Mouse (Mus musculus) lung, adult 2 months (tissue): ENCODE data around the gene Clstn2. TPM values are rescaled to one million over a fixed set of nuclear protein-coding genes. Genes with fewer than 3 reads are reported as not detected.

ENCODE experiments used
- DNase-seq: peaks from one replicate; pipeline ENCODE4 v3.0.0; 2022
- H3K4me1 ChIP-seq: fragments of 200-500 bp; 2 replicates; pipeline ENCODE4 v1.6.1; 2011; ENCODE audit warnings: low read length; ENCODE audit not compliant: control insufficient read depth, insufficient read depth
- H3K4me3 ChIP-seq: fragments of 200-500 bp; replicated peaks from 2 replicates; pipeline ENCODE3; 2011; ENCODE audit warnings: low read depth, mild to moderate bottlenecking, control low read depth, low read length; ENCODE audit errors: extremely low read depth
- CTCF ChIP-seq: fragments of 200-500 bp; IDR thresholded peaks from 2 replicates; pipeline ENCODE4 v1.5.1; 2011; ENCODE audit warnings: mild to moderate bottlenecking, low read length, control low read depth; ENCODE audit not compliant: insufficient read depth
- POLR2A ChIP-seq: fragments of 200-500 bp; IDR thresholded peaks from 2 replicates; pipeline ENCODE4 v1.6.1; 2011; ENCODE audit warnings: low read depth, mild to moderate bottlenecking, control low read depth, low read length, borderline replicate concordance; ENCODE audit errors: extremely low read depth
- WGBS: fragments of 180-500 bp; shearing (Covaris S2); methylation state at CpG from one replicate; pipeline ENCODE4 v1.1.7; 2018; 5-methylcytosine and 5-hydroxymethylcytosine counted together
- polyA plus RNA-seq: library from polyadenylated mRNA; depleted of rRNA; stranded (reverse); fragments of >200 nt; gene quantifications from 2 replicates; pipeline ENCODE4 v1.2.3, GENCODE M21; 2012

Gene Clstn2
- polyA plus RNA-seq, 1 experiment, result 9.9 TPM

DNA sequence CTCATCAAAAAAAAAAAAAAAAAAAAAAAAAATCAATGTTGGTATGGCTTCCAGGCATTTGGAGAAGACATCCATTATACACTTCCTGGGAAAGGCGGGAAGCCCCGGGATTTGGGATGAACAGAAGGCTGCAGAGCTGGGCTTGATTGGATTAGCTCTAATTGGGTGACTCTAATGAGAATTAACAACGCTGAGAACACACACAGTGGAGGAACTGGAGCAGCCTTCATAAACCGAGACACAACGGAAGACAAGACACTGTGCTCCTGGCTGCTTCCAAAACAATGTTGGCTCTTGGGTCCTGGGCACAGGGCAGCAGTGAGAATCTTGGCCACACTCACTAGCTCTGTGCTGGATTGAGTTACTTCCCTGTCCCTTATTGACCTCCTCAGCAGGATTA is 360.3 kb downstream of the Clstn2 start:
- 66% methylated on average over 5 of the region's 5 CpGs for WGBS
- no peak for TF ChIP-seq POLR2A
- Histone ChIP-seq H3K4me1 (no peaks in the 10 kb centered on the region; the same call in 1 of the 2 replicates), H3K4me3 (no peak overlapping the region)
- no peak for DNase-seq

DNA sequence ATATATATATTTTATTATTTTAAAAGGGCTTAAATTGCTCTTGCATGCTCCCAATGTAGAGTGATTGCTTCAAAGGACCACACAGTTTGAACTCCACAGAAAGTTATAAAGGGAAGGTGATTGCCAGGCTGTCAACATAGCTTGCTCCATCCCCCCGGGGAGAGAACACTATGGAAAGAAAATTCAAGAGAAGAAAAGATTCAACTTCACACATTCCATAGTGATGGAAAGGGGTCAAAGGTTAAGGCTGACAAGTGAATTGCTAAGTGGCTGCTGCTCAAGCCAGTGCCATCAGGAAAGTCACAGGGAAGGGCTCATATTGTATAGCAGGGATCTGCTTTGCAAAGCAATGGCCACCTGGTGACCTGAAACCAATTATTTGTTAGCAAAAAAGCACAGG is 360.8 kb downstream of the Clstn2 start:
- Histone ChIP-seq H3K4me3 (no peak overlapping the region), H3K4me1 (no peaks in the 10 kb centered on the region; the same call in 1 of the 2 replicates)
- TF ChIP-seq POLR2A (no peak), CTCF (no peak)
- no peak for DNase-seq
- 20% methylated on average over 1 of the region's 1 CpGs for WGBS

DNA sequence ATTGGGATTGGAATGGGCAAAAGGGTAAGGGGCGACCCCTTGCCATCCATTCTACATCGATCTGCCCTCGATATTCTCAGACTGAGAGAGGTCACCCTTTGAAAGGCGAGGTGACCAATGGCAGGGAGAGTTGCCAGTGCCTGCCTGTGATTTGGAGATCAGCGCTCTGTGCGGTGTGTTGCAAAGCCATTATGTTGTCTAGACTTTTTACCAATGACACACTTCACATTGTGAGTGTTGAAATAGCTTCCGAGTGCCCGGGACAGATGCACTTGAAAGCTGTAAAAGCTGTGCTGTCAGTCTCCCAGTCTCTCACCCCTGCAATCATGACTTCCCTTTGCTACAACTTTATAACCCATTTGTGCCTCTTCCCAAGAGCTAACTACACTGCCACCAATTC is 362.3 kb downstream of the Clstn2 start:
- WGBS, result 69% methylated on average over 8 of the region's 8 CpGs

DNA sequence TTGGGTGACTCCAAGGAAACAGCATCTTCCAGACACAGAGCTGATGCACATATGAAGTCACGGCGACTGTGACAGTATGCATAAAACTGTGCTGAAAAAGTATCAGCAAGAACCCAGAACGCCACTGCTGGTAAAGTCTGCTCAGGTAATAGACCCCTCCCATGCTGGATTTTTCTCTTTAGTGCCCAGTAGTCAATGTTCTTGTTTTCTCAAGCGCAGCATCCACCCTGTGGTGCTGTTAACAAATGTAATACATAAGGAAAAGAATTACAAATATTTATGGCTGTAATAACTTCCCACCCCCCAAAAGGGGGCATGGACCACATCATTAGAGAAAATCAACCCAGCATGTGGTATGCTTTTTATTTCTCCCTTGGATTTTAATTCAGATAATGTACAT is 372.0 kb downstream of the Clstn2 start:
- no peak for DNase-seq
- TF ChIP-seq CTCF (no peak), POLR2A (no peak)
- Histone ChIP-seq H3K4me3 (no peak overlapping the region), H3K4me1 (no peaks in the 10 kb centered on the region)
- WGBS, result 80% methylated on average over 4 of the region's 4 CpGs

More for the DNA sequence above, 362.3 kb downstream of the Clstn2 start:
- no peak for TF ChIP-seq CTCF
- no peak for TF ChIP-seq POLR2A
- no peak overlapping the region for H3K4me3 ChIP-seq
- H3K4me1 ChIP-seq, result no peaks in the 10 kb centered on the region
- DNase-seq, result no peak

DNA sequence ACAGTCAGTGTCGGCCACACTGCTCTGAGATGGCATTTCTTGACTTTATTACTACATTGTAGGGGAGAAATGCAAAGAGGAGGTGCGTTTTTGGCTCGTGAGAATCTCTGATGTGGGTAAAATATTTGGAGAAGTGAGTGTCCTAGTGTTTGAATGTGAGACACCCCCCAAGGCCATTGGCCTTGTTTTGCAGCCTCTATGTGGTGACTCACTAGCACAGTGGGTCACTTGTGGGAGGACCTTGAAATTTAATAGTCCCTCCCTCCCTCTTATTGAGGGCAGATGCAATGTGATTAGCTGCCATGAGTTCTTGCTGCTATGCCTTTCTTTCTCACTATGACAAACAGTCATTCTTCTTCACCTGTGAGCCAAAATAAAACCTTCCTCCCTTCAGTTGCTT is 374.2 kb downstream of the Clstn2 start:
- no peak for DNase-seq
- H3K4me1 ChIP-seq, result no peaks in the 10 kb centered on the region
- H3K4me3 ChIP-seq, result no peak overlapping the region
- TF ChIP-seq CTCF, result no peak
- no peak for TF ChIP-seq POLR2A
- WGBS, result 57% methylated on average over 3 of the region's 3 CpGs

DNA sequence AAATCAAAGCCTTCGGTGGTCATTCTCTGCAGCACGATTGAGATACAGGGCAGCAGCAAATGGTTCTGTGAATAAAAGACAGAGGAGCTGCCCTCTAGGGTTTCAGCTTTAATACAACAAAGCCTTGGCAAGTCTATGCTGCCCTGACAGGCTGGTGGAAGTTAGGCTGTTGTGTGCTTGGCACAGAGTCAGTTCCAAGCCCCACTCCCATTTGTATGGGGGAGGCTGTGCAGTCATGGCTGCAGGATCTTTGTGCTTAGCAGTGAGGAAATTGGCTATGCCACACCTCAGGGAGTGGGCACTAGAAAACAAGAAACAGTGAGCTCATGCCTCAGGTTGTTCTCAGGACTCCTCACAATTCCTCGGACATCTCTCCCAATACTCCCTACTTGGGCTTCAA is 384.6 kb downstream of the Clstn2 start:
- DNase-seq, result no peak
- Histone ChIP-seq H3K4me3 (no peak overlapping the region), H3K4me1 (no peaks in the 10 kb centered on the region)
- 72% methylated on average over 3 of the region's 3 CpGs for WGBS
- no peak for TF ChIP-seq POLR2A
- TF ChIP-seq CTCF, result no peak

DNA sequence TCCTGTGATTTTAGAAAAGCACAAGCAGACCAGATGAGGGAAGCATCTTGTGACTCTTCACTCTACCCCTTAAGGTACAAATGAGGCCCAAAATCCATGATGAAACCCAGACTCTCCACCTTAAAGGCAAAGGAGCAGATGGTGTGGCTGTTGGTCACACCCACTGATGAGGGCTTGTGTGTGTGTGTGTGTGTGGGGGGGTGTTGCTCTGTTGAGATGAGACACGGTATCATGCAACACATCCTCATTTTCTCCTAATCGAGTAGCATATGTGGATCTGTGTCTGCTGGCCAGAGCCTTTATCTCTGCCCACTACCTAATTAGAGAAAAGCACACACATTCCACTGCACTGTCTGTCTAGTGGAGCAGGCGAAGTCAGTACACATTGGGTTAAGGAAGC is 387.2 kb downstream of the Clstn2 start:
- no peak for DNase-seq
- WGBS, result 85% methylated on average over 3 of the region's 3 CpGs
- no peak for TF ChIP-seq POLR2A
- TF ChIP-seq CTCF, result no peak
- no peaks in the 10 kb centered on the region for H3K4me1 ChIP-seq
- H3K4me3 ChIP-seq, result no peak overlapping the region

DNA sequence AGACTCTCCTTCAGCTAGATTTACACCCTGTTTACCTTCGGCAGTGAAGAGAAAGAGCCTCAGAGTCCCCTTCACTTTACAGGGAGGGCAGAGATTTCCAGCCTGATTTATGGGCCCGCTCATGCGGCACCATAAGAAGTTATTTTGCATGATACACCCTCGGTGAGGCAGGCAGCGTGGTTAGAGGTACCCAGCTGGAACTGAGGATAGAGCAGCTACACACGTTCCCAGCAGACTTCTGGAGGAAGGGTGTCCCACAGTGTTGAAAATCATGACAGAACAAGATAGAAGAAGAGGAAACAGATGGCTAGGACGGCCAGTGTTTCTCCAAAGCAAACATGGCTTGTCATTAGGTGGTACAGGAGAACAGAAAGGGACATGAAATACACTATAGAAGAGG is 390.6 kb downstream of the Clstn2 start:
- Histone ChIP-seq H3K4me3 (no peak overlapping the region), H3K4me1 (no peaks in the 10 kb centered on the region)
- 62% methylated on average over 7 of the region's 7 CpGs for WGBS
- TF ChIP-seq POLR2A, result no peak
- TF ChIP-seq CTCF, result no peak
- DNase-seq, result no peak

DNA sequence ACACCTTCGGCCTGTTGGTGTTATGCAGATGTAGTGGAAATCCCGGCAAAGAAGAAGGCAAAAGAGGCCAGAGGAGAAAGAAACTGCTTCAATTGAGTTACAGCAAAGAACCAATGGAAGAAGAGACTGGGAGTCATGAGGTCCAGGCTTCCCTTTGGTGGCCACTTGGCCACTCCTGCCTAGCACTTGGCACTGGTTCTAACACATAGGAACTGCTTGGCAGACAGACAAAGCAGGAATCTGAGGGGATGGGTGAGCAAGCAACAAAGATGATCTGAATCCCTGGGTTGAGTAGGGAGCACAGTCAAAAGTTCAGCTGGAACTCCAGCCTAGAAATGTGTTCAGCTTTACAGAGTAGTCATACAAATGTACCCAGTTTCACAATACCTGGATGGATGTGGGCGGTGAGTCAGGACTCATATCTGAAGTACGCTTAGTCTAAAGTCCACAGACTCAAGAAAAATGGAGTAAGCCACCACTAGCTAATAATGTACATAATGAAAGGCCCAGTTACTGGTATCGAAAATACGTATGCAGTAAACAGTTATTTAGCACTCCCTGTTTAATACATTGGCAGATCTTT is 392.9 kb downstream of the Clstn2 start:
- H3K4me3 ChIP-seq, result no peak overlapping the region
- WGBS, result 74% methylated on average over 6 of the region's 6 CpGs
- no peaks in the 10 kb centered on the region for H3K4me1 ChIP-seq
- TF ChIP-seq POLR2A, result no peak
- no peak for DNase-seq

DNA sequence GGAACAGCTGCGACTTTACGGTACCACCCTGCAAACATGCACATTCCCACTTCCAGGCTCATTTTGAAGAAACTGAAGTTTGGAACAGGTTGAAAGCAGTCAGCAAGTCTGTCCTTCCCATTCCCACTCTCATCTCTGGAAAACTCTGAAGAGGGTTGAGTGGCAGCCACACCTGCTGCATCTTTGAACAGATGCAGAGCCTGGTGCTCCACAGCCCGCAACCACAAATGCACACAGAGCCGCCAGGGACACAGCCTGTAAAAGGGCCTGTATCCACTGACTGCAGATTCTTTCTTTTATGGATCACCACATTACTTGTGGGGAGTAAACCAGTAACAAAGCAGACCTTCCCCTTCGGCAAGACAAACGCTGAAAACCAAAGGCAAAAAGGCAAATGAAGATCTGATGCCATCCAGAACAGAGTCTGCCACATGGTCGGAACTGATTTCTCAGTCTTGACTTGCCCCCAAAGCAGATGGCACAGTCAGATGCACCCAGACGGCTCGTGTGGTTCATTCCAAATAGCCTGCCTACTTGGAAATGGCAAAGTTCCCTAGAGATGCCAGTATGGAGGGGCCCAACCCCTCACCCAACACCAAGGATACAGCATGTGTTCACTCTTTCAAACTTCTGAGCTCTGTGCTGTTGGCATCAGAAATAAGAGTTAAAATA is 394.2 kb downstream of the Clstn2 start:
- TF ChIP-seq POLR2A, result no peak
- no peak for TF ChIP-seq CTCF
- Histone ChIP-seq H3K4me1 (no peaks in the 10 kb centered on the region), H3K4me3 (no peak overlapping the region)
- 90% methylated on average over 9 of the region's 9 CpGs for WGBS
- DNase-seq, result no peak
